Mouse (Mus musculus) G1E (cell line): ENCODE measurements at regions not wholly inside any gene's neighbourhood (a gene's known extent, or its start where the extent isn't known, plus 50 kb on each side); places are given as distances from the start of the nearest gene placed in this dataset.

Source experiments
- ATAC-seq: 2 replicates; pipeline ENCODE4 v1.8.0; 2016; ENCODE audit warnings: mild to moderate bottlenecking; ENCODE audit not compliant: insufficient number of reproducible peaks, poor library complexity, low FRiP score, severe bottlenecking; ENCODE audit errors: extremely low read depth
- DNase-seq: peaks from one replicate; pipeline ENCODE4 v3.0.0; 2012; ENCODE audit warnings: low spot score
- H3K27me3 ChIP-seq: 2 replicates; pipeline ENCODE4 v1.6.1; 2012; ENCODE audit warnings: mild to moderate bottlenecking, low read length, inconsistent platforms; ENCODE audit not compliant: insufficient read depth
- H3K36me3 ChIP-seq: replicated peaks from 2 replicates; pipeline ENCODE3; 2012; ENCODE audit warnings: mild to moderate bottlenecking, inconsistent platforms
- H3K4me1 ChIP-seq: 2 replicates; pipeline ENCODE4 v1.6.1; 2012; ENCODE audit warnings: low read depth, low read length, inconsistent platforms, mixed read lengths; ENCODE audit not compliant: insufficient read depth
- H3K4me3 ChIP-seq: 2 replicates; pipeline ENCODE4 v1.5.1; 2012; ENCODE audit warnings: low read depth, mild to moderate bottlenecking, inconsistent platforms, low read length, moderate library complexity, mixed read lengths
- H3K9me3 ChIP-seq: replicated peaks from 2 replicates; pipeline ENCODE4 v1.6.1; 2012; ENCODE audit warnings: inconsistent platforms
- CTCF ChIP-seq: IDR thresholded peaks from 2 replicates; pipeline ENCODE4 v1.5.1; 2012; ENCODE audit warnings: low read depth, low read length, inconsistent platforms, mixed read lengths
- GATA1 ChIP-seq: IDR thresholded peaks from 2 replicates; pipeline ENCODE4 v1.6.1; 2012; ENCODE audit warnings: borderline replicate concordance, low read length, inconsistent platforms, mixed read lengths
- GATA2 ChIP-seq: IDR thresholded peaks from 2 replicates; pipeline ENCODE4 v1.6.1; 2012; ENCODE audit warnings: low read depth, low read length, inconsistent platforms, borderline replicate concordance
- POLR2AphosphoS5 ChIP-seq: IDR thresholded peaks from 2 replicates; pipeline ENCODE4 v1.6.1; 2012; ENCODE audit warnings: low read depth, low read length, inconsistent platforms; ENCODE audit not compliant: insufficient replicate concordance
- TAL1 ChIP-seq: conservative IDR thresholded peaks from 2 replicates; pipeline ENCODE4 v1.6.1; 2012; ENCODE audit warnings: low read depth, low read length, inconsistent platforms, mixed read lengths

DNA sequence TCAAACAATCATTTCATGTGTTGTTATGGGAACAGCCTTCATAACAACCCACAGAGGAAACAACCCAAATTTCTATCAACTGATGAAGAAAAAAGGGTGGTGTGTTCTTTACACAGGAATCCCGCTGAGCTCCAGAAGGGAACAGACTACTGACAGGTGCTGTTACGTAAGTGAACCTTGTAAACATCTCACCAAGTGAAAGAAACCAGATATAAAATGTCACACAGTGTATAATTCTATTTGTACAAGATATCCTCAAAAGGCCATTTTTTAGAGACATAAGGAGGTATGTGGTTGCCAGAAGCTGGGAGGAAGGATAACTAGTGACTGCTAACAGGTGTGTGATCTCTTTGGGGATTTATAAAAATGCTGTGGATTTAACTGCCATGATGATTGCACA, 119.9 kb downstream of the Plod2 start:
- ATAC-seq = no peak
- TF ChIP-seq TAL1 (no peak), GATA2 (no peak), CTCF (no peak), GATA1 (no peak), POLR2AphosphoS5 (no peak)

DNA sequence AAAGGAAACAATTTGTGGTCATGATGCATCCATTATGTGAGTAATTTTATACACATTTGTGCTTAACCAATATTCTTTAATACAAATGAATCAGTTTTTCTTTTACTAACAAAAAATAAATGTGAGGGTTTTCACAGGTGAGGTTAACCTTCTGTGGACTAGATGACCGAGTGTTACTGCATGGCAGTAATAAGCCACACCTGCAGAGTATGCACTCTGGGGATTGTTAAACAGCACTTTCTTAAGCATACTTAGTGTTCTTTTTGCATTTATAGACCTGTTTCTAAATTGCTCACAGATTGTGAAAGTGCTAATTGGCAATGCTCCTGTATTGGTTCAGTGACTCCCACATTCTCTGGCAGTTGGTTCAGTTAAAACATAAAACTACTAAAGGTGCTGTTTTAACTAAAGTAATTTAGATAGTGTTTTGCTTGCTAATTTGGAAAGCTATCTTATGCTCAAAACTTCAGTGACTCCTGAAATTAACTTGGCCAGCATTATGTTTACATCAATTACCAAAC, 125.4 kb downstream of the Plod2 start:
- TF ChIP-seq GATA1 = no peak
- no peak for TF ChIP-seq CTCF
- no peak for TF ChIP-seq GATA2
- TF ChIP-seq TAL1 = no peak
- Histone ChIP-seq H3K9me3 (no peaks in the 10 kb centered on the region), H3K4me1 (no peaks in the 10 kb centered on the region), H3K27me3 (no peaks in the 10 kb centered on the region), H3K4me3 (no peak overlapping the region), H3K36me3 (no peaks in the 10 kb centered on the region)
- no peak for ATAC-seq
- no peak for DNase-seq

More for the DNA sequence above, 119.9 kb downstream of the Plod2 start:
- Histone ChIP-seq H3K4me1 (no peaks in the 10 kb centered on the region), H3K36me3 (no peaks in the 10 kb centered on the region), H3K9me3 (no peaks in the 10 kb centered on the region), H3K27me3 (no peaks in the 10 kb centered on the region), H3K4me3 (no peak overlapping the region)
- DNase-seq = no peak

DNA sequence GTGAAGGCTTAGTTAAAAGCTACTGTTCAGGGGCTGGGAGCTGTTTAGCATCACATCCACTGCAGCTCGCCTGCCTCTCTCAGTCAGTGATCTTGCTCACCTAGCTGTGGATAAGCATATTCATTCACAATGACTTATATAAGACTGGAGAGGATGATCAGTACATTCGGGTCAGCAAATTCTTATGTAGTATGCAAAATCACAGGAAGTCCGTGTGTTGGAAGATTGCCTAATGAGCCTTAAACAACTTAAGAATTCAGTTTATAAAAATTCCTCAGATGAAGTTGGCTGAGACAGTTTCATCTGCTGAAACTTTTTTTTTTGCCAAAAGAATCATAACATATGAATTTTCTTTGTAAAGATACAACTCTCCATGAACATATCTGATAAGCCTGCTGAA, 129.9 kb downstream of the Plod2 start:
- ATAC-seq = no peak
- no peak for DNase-seq
- H3K36me3 ChIP-seq = no peaks in the 10 kb centered on the region
- TF ChIP-seq CTCF (no peak), POLR2AphosphoS5 (no peak), GATA2 (no peak), GATA1 (no peak), TAL1 (no peak)
- H3K27me3 ChIP-seq = no peaks in the 10 kb centered on the region
- no peak overlapping the region for H3K4me3 ChIP-seq
- H3K9me3 ChIP-seq = no peaks in the 10 kb centered on the region
- H3K4me1 ChIP-seq = no peaks in the 10 kb centered on the region

DNA sequence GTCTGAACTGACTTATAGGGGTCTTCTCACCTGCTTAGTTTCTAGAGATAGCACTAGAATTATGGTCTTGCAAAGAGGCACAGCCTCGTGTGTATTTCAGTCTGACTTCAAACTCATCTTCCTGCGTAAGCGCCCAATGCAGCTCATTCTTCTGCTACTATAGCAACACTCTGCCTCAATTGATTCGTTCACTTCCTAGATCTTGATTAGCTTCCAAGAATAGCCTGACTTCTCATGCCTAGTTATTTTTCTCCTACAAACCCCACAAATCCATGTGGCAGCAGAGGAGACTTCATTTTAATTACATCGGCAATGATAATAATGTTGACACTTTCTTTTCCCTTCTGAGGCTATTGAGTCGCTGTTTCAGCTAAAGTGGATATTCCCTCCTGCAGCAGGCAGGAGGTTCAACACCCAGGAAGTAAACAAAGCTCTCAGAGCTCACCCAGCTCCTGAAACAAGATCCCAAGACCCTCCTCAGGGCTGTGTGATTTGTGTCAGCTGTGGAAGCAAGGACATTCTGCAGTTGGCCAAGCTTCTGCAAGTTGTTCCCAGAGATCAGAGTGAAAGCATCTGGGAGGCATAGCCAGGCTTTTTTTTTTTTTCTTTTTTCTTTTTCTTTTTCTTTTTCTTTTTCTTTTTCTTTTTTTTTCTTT, 152.5 kb downstream of the Plod2 start:
- H3K4me1 ChIP-seq = no peaks in the 10 kb centered on the region
- H3K4me3 ChIP-seq = no peak overlapping the region
- H3K36me3 ChIP-seq = no peaks in the 10 kb centered on the region
- DNase-seq = no peak
- TF ChIP-seq CTCF (no peak), TAL1 (no peak), GATA2 (no peak), GATA1 (no peak), POLR2AphosphoS5 (no peak)
- H3K9me3 ChIP-seq = no peaks in the 10 kb centered on the region
- no peaks in the 10 kb centered on the region for H3K27me3 ChIP-seq
- no peak for ATAC-seq

DNA sequence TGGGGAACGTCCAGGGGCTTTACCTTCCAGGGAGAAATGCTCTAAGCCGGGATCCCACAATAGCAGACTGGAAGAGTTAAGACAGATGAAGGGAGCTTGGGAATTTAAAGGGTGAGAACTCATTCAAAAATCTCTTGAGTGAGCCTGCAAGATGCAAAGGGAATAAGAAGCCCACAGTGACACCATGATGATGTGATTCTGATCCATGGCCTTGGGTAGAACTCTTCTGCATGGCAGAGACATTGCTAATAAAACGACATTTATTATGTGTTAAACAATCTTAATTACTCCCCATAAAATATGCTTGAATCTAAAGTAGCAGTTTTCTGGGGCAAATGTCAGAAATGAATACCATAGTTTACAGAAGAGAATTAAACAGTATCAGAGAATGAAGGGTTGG, 155.9 kb downstream of the Plod2 start:
- Histone ChIP-seq H3K9me3 (no peaks in the 10 kb centered on the region), H3K4me3 (no peak overlapping the region), H3K27me3 (no peaks in the 10 kb centered on the region), H3K36me3 (no peaks in the 10 kb centered on the region), H3K4me1 (no peaks in the 10 kb centered on the region)
- DNase-seq (no peak), ATAC-seq (no peak)
- TF ChIP-seq GATA1 (no peak), GATA2 (no peak), TAL1 (no peak), POLR2AphosphoS5 (no peak), CTCF (no peak)

DNA sequence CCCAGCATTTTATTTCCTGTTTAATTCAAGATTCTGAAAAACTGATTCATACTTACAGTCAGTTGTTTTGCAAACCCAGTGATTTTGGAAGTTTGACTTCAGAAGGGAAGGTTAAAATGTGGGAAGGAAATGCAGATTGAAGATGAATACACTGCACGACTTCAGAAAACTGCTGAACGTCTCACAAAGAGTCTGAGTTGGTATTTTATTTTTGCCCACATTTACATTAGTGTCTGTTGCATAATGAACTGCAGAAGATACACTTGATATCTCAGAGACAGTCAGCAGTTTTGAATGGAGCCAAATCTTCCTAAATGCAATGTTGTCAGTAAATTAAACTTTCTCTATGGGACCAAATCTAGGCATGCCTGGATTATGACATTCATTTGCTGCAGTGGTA, 162.7 kb downstream of the Plod2 start:
- Histone ChIP-seq H3K36me3 (no peaks in the 10 kb centered on the region), H3K27me3 (no peaks in the 10 kb centered on the region), H3K4me3 (no peak overlapping the region), H3K4me1 (no peaks in the 10 kb centered on the region), H3K9me3 (no peaks in the 10 kb centered on the region)
- TF ChIP-seq CTCF = no peak
- no peak for TF ChIP-seq GATA2
- TF ChIP-seq GATA1 = no peak
- TF ChIP-seq TAL1 = no peak
- TF ChIP-seq POLR2AphosphoS5 = no peak
- DNase-seq (no peak), ATAC-seq (no peak)
